Mouse (Mus musculus) embryonic facial prominence, embryonic 12.5 days (tissue): ENCODE results near the gene Fnbp4. TPM values are rescaled to one million over a fixed set of nuclear protein-coding genes. Genes with fewer than 3 reads are reported as not detected.
"Not testable (repeated sequence)": the region's sequence is repeated elsewhere in the genome, so short reads cannot be mapped to it uniquely, and the experiment has no call there.

Experiments used
- ATAC-seq: fragments of 200-750 bp; cut with Nextera tagmentation; 2 replicates; pipeline ENCODE4 v1.8.0; 2017; ENCODE audit not compliant: insufficient number of reproducible peaks, insufficient read depth, low FRiP score, low TSS enrichment
- H3K27ac ChIP-seq: fragments of 300-500 bp; sonication (generic); 2 replicates; pipeline ENCODE4 v1.5.1; 2016; ENCODE audit warnings: mild to moderate bottlenecking
- H3K27me3 ChIP-seq: fragments of 300-500 bp; sonication (generic); 2 replicates; pipeline ENCODE4 v1.6.1; 2016; ENCODE audit warnings: mild to moderate bottlenecking, moderate library complexity
- H3K36me3 ChIP-seq: fragments of 300-500 bp; sonication (generic); 2 replicates; pipeline ENCODE4 v1.6.1; 2016; ENCODE audit warnings: mild to moderate bottlenecking
- H3K4me1 ChIP-seq: fragments of 300-500 bp; sonication (generic); 2 replicates; pipeline ENCODE4 v1.6.1; 2016
- H3K4me2 ChIP-seq: fragments of 300-500 bp; sonication (generic); replicated peaks from 2 replicates; pipeline ENCODE4 v1.6.1; 2016; ENCODE audit warnings: mild to moderate bottlenecking, moderate library complexity
- H3K4me3 ChIP-seq: fragments of 300-500 bp; sonication (generic); 2 replicates; pipeline ENCODE4 v1.5.1; 2016; ENCODE audit warnings: mild to moderate bottlenecking
- H3K9ac ChIP-seq: fragments of 300-500 bp; sonication (generic); 2 replicates; pipeline ENCODE4 v1.6.1; 2016; ENCODE audit warnings: mild to moderate bottlenecking, moderate library complexity
- H3K9me3 ChIP-seq: fragments of 300-500 bp; sonication (generic); 2 replicates; pipeline ENCODE4 v1.6.1; 2016; ENCODE audit warnings: mild to moderate bottlenecking, moderate library complexity
- WGBS: fragments of 180-500 bp; shearing (Covaris S2); methylation state at CpG from one replicate; pipeline ENCODE4 v1.1.7; 2016; 5-methylcytosine and 5-hydroxymethylcytosine counted together
- polyA plus RNA-seq: library from polyadenylated mRNA; unstranded; fragments of >200 nt; fragmentation: Nextera tagmentation; extraction: Ambion mirVana; gene quantifications from 2 replicates; pipeline ENCODE4 v1.2.1, GENCODE M21; 2016

Fnbp4 gene
- polyA plus RNA-seq, 1 experiment from 2014 or later: 158 TPM

DNA sequence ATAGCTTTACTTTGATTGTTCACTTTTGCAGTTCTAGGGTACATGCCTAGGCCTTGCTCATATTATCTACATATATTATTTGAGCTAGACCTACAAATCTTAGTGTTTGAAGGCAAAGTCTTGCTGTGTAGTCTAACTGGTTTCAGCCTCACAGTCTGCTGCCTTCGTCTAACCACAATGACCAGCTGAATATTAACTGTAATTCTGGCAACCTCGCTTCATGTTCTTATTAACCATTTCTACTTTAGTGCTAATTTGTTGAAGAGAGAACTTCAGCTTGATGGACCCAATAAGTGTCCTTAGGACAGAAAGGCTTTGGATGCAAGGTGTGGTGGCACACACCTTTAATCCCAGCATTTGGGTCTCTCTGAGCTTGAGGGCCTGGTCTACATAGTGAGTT is 43.0 kb downstream of the Fnbp4 start:
- H3K4me1 ChIP-seq: no peaks in the 10 kb centered on the region
- H3K9me3 ChIP-seq: no peaks in the 10 kb centered on the region
- no peaks in the 10 kb centered on the region for H3K36me3 ChIP-seq
- ATAC-seq: no peak
- no peak overlapping the region for H3K27ac ChIP-seq
- H3K4me2 ChIP-seq: no peak overlapping the region
- H3K27me3 ChIP-seq: no peaks in the 10 kb centered on the region
- 82% methylated on average over 2 of the region's 2 CpGs for WGBS
- H3K9ac ChIP-seq: no peak overlapping the region
- no peak overlapping the region for H3K4me3 ChIP-seq

DNA sequence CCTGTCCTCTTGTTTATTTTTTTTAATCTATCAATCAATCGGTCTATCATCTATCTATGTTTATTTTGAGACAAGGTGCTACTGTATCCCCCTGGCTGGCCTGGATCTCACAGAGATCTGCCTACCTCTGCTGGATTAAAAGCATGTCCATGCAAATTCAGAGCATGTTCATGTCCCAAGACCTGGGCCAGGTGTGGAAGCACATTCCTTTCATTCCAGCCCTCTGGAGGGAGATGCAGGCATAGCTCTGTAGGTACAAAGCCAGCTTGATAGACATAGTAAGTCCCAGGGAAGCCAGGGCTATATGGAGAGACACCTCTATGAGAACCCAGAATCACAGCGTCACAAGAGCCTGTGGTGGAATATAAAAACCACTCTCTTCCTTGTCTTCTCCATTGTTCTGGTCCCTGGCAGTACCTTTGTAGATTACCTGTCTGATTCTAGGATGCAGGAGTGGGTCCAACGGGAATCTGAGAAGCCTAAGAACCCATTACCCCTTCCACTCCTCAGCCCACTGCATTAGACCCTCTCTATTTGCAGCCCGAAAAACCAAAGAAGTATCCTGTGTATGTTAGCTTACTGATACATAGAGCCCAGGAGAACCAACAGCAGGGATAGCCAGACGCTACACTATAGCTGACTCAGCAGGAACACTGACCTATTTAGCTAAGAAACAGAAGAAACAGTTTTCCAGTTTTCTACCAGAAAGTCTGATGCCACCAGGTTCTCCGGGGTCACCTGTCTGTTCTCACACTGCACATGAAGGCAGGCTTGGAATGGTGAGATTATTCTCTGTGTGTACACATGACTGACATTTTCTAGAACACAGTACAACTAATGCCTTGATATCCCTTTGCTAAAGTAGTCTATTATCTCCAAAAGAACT is 63.3 kb downstream of the Fnbp4 start:
- H3K4me2 ChIP-seq: no peak overlapping the region
- H3K9ac ChIP-seq: no peak overlapping the region
- no peaks in the 10 kb centered on the region for H3K27me3 ChIP-seq
- 0 out of 2 replicates have a peak, but pooled peaks have one; percentile 35 for ATAC-seq
- 81% methylated on average over 6 of the region's 6 CpGs for WGBS
- H3K36me3 ChIP-seq: no peaks in the 10 kb centered on the region
- H3K27ac ChIP-seq: no peak overlapping the region
- H3K4me1 ChIP-seq: no peaks in the 10 kb centered on the region
- H3K9me3 ChIP-seq: no peaks in the 10 kb centered on the region
- no peak overlapping the region for H3K4me3 ChIP-seq

DNA sequence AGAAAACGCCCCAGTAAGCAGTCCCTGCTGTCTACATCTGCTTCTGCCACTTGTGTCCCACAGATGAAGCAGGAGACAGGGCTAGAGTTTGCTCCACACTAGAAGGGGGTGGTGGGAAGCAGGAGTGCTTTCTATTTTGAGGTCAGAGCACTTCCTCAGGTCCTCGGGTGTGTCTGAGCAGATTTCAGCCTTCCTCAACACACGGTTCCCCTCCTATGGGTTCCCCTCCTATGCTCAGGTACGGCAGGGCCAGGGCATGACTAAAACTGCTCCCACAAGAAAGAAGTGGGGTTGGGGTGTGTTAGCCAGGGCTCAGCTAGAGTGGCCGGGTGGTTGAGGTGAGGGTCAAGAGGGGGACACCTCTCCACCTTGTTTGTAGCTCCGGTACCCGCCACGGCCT is 65.6 kb downstream of the Fnbp4 start:
- Histone ChIP-seq H3K27me3 (no peaks in the 10 kb centered on the region), H3K27ac (no peak overlapping the region), H3K36me3 (no peaks in the 10 kb centered on the region), H3K4me1 (no peaks in the 10 kb centered on the region), H3K9ac (no peak overlapping the region), H3K4me2 (no peak overlapping the region), H3K4me3 (no peak overlapping the region), H3K9me3 (no peaks in the 10 kb centered on the region)
- WGBS: 86% methylated on average over 8 of the region's 8 CpGs
- no peak for ATAC-seq

DNA sequence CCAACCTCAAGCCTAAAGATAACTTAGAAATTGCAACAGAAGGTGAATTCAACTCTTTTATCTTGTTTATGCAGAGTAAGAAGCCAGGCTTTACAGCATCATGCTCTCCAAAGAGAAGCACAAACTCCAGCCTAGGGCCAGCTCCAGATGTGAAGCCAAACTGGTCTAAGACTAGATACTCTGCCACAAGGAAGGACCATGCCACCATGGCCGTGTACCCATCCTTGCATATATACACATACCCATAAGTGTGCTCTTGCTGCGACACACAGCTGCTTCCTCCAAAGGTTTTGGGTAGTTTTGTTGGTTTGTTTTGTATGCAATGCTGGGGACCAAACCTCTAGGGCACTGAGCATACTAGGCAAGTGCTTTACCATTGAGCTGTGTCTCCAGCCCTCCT is 70.1 kb downstream of the Fnbp4 start:
- no peak overlapping the region for H3K27ac ChIP-seq
- 86% methylated on average over 2 of the region's 2 CpGs for WGBS
- H3K4me2 ChIP-seq: no peak overlapping the region
- H3K9me3 ChIP-seq: no peaks in the 10 kb centered on the region
- no peaks in the 10 kb centered on the region for H3K4me1 ChIP-seq
- H3K36me3 ChIP-seq: no peaks in the 10 kb centered on the region
- ATAC-seq: no peak
- no peaks in the 10 kb centered on the region for H3K27me3 ChIP-seq
- H3K4me3 ChIP-seq: no peak overlapping the region
- no peak overlapping the region for H3K9ac ChIP-seq

DNA sequence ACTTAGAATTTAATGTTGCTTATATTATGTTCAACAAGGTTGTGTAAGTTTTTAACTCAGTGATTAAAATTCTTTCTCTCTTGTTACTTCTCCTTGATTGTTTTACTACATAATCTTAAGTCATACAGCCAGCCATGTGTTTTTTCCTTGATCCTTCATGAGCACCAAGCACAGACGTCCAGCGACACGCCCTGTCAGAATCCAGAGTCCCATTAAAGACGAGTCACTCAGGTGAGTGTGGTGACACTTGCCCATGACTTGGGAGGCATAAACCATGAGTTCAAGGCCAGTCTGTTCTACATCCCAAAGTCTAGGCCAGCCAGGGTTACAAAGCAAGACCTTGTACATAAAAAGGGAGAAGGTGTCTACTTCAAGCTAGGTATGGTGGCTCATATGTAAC is 71.0 kb downstream of the Fnbp4 start:
- no peak overlapping the region for H3K4me3 ChIP-seq
- no peaks in the 10 kb centered on the region for H3K4me1 ChIP-seq
- no peaks in the 10 kb centered on the region for H3K27me3 ChIP-seq
- no peaks in the 10 kb centered on the region for H3K9me3 ChIP-seq
- no peak overlapping the region for H3K9ac ChIP-seq
- H3K4me2 ChIP-seq: no peak overlapping the region
- no peak for ATAC-seq
- no peak overlapping the region for H3K27ac ChIP-seq
- H3K36me3 ChIP-seq: no peaks in the 10 kb centered on the region
- WGBS: 86% methylated on average over 4 of the region's 4 CpGs

DNA sequence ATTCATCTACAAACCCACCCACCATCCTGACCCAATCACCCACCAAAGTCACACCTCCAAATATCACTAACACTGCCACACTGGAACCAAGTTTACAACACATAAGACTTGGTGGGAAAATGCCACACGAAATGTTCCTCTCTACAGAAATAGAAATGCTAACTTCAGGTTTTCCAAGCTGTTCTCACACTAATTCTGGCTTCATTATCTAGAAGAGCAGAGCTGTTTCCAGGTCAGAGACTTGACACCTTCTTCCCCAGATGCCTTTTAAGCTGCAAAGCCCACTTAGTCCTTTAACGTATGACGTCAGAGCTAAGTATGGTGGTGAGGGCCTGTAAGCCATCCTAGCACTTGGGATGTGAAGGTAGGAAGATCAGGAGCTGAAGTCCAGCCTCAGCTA is 73.5 kb downstream of the Fnbp4 start:
- Histone ChIP-seq H3K4me3 (no peak overlapping the region), H3K4me1 (no peaks in the 10 kb centered on the region), H3K4me2 (no peak overlapping the region), H3K9me3 (no peaks in the 10 kb centered on the region), H3K36me3 (no peaks in the 10 kb centered on the region), H3K27me3 (no peaks in the 10 kb centered on the region), H3K9ac (no peak overlapping the region), H3K27ac (no peak overlapping the region)
- ATAC-seq: no peak
- WGBS: 88% methylated on average over 3 of the region's 3 CpGs

DNA sequence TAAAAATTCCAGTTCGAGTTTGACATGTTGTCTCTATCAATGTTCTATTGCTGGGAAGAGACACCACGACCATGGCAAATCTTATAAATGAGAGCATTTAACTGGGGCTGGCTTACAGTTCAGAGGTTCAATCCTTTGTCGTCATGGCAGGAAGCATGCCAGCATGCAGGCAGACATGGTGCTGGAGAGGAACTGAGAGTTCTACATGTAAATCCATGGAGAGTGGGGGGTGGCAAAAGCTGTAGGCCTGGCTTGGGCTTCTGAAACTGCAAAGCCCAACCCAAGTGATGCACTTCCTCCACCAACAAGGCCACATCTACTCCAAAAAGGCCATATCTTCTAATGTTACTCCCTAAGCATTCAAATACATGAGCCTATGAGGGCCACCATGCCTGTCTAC is 75.7 kb downstream of the Fnbp4 start:
- WGBS: 83% methylated on average over 3 of the region's 3 CpGs
- H3K4me1 ChIP-seq: no peaks in the 10 kb centered on the region
- H3K4me3 ChIP-seq: no peak overlapping the region
- no peaks in the 10 kb centered on the region for H3K9me3 ChIP-seq
- no peak overlapping the region for H3K9ac ChIP-seq
- ATAC-seq: no peak
- H3K27ac ChIP-seq: no peak overlapping the region
- H3K36me3 ChIP-seq: no peaks in the 10 kb centered on the region
- H3K4me2 ChIP-seq: no peak overlapping the region
- H3K27me3 ChIP-seq: no peaks in the 10 kb centered on the region

DNA sequence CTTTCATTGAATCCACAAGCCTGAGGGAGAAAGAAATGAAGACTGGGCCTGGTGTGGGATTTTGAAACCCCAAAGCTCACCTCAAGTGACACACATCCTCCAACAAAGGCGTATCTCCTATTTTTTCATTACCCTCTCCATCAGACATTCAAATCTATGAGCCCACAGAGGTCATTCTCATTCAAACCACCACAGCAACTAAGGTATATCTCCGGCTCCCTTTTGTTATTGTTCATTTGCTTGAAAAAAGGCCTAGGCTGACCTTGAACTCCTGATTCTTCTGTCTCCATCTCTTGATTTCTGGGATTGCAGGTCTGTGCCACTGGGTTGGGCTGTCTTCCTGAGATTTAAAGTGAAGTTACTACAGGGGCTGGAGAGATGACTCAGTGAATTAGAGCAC is 77.8 kb downstream of the Fnbp4 start:
- Histone ChIP-seq H3K9me3 (no peaks in the 10 kb centered on the region), H3K4me1 (no peaks in the 10 kb centered on the region), H3K27me3 (no peaks in the 10 kb centered on the region), H3K36me3 (no peaks in the 10 kb centered on the region), H3K27ac (no peak overlapping the region), H3K4me3 (no peak overlapping the region), H3K9ac (no peak overlapping the region), H3K4me2 (no peak overlapping the region)
- 88% methylated on average over 2 of the region's 2 CpGs for WGBS
- no peak for ATAC-seq

DNA sequence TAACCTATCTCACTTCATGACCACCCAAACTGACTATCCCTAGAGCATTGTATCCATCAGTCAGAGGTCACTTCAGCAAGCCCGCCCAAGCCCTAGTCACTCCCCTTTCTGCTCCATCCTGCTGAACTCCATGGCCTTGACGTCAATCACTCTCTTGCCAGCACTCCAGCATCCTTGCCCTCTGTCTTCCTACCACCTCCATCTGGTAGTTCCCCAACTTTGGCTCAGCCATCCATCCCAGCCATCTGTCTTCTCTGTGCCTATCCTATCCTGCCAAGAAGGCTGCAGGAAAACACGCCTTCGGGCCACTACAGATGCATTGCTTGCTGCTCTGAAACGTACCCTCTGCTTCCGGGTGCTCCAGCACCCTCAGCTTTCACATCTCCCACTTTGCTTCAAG is 78.6 kb downstream of the Fnbp4 start:
- 78% methylated on average over 6 of the region's 6 CpGs for WGBS
- no peaks in the 10 kb centered on the region for H3K27me3 ChIP-seq
- H3K27ac ChIP-seq: no peak overlapping the region
- H3K9me3 ChIP-seq: no peaks in the 10 kb centered on the region
- H3K4me2 ChIP-seq: no peak overlapping the region
- no peaks in the 10 kb centered on the region for H3K36me3 ChIP-seq
- H3K4me1 ChIP-seq: no peaks in the 10 kb centered on the region
- no peak overlapping the region for H3K4me3 ChIP-seq
- no peak for ATAC-seq
- H3K9ac ChIP-seq: no peak overlapping the region

DNA sequence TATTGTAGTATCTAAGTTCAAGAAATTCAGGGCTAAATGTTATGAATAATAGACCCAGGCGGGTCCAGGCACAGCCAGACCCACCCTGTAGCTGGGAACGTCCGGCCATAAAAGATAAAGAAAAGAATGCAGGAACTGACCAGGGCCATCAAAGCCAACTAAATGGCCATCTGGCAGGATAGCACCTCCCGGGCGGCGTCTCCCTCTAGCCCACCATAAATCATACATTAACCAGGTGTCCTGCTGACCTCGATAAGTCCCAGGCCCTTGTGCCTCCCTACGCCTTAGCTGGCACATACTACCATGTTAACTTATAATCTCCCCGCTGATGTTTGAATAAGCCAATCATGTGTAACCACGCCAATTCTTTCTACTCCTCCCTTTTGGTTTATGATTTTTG is 79.4 kb downstream of the Fnbp4 start:
- not testable (repeated sequence) for ATAC-seq, H3K27ac ChIP-seq, H3K9me3 ChIP-seq, H3K36me3 ChIP-seq, H3K4me1 ChIP-seq, H3K27me3 ChIP-seq, H3K9ac ChIP-seq, H3K4me3 ChIP-seq, H3K4me2 ChIP-seq
- 86% methylated on average over 10 of the region's 10 CpGs for WGBS

DNA sequence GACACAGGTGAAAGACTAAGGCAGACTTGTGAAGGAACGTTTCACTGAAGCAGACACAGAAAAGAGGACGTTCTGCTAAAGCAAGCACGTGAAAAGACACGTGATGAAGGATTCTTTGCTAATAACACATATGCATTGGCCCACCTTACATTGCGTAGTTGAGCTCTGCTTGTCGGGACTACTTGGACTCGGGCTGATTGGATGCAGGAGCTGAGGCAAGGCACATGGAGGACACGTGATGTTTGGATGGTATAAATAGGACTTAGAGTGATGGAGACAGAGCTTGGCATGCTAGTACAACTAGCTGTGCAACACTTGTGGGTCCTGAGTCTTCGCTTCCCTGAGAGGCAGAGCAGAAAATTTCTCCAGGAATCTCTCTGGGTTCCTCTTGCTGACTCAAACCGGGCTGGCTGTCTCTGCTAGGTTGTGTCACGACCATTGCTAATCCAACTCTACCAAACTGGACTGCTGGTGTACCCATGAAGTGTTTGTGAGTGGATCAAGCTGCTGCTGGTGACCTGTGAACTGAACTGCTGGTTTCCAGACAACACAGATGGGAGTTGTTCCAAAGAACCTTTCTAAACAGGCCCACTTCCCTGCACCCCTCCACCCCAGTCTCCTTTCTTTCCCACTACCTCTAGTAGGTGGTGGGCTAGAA is 80.5 kb downstream of the Fnbp4 start:
- Histone ChIP-seq H3K36me3 (no peaks in the 10 kb centered on the region), H3K27ac (no peak overlapping the region), H3K4me2 (no peak overlapping the region), H3K4me3 (no peak overlapping the region), H3K4me1 (no peaks in the 10 kb centered on the region), H3K9ac (no peak overlapping the region), H3K9me3 (no peaks in the 10 kb centered on the region), H3K27me3 (no peaks in the 10 kb centered on the region)
- WGBS: 82% methylated on average over 11 of the region's 11 CpGs
- no peak for ATAC-seq

DNA sequence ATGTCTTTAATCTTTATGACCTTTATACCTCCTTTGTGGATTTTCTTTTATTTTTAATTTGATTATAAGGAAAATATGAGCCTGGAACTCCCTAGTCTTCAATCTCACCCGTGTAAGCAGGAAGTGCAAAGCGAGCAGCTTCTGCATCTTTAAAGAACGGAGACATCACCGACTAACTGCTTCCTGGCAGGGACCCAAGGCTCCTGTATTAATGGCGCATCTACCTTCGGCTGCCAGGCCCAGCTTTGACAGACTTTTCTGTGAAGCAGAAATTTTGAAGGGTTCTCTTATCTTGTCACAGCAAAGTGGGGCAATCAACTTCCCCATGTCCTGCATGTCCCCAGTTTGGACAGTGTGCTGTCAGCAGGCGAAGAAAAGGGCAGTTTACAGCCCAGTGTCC is 83.6 kb downstream of the Fnbp4 start:
- H3K4me2 ChIP-seq: no peak overlapping the region
- ATAC-seq: no peak
- H3K27ac ChIP-seq: no peak overlapping the region
- no peaks in the 10 kb centered on the region for H3K36me3 ChIP-seq
- no peak overlapping the region for H3K9ac ChIP-seq
- H3K4me1 ChIP-seq: no peaks in the 10 kb centered on the region
- no peaks in the 10 kb centered on the region for H3K9me3 ChIP-seq
- H3K4me3 ChIP-seq: no peak overlapping the region
- H3K27me3 ChIP-seq: no peaks in the 10 kb centered on the region
- WGBS: 71% methylated on average over 7 of the region's 7 CpGs
